Mouse (Mus musculus) CH12.LX (cell line): ENCODE data around the gene Kcnj10. TPM values are rescaled to one million over a fixed set of nuclear protein-coding genes. Genes with fewer than 3 reads are reported as not detected.

ENCODE experiments used
- DNase-seq: peaks from one replicate; pipeline ENCODE4 v3.0.0-alpha.2; 2013; ENCODE audit errors: extremely low read depth
- H3K27ac ChIP-seq: 2 replicates; pipeline ENCODE4 v1.5.1; 2012; ENCODE audit warnings: low read depth, mild to moderate bottlenecking, control low read depth, moderate library complexity; ENCODE audit not compliant: insufficient read depth
- H3K27me3 ChIP-seq: replicated peaks from 2 replicates; pipeline ENCODE3; 2012; ENCODE audit warnings: inconsistent platforms
- H3K36me3 ChIP-seq, 2 experiments: replicated peaks in 1 of 2; 2 replicates each; pipeline versions ENCODE3 to v1.6.1; 2012; ENCODE audit warnings: inconsistent platforms in 1 of 2, low read length in 1 of 2, mild to moderate bottlenecking in 1 of 2, mixed read lengths in 1 of 2, moderate library complexity in 1 of 2; ENCODE audit not compliant: control insufficient read depth in 1 of 2, insufficient read depth in 1 of 2
- H3K4me1 ChIP-seq, 2 experiments: 2 replicates each; pipeline ENCODE4 v1.6.1; 2012; ENCODE audit warnings: inconsistent platforms in 1 of 2, moderate library complexity in 1 of 2; ENCODE audit not compliant: insufficient read depth in 2 of 2, control insufficient read depth in 1 of 2
- H3K4me2 ChIP-seq: 2 replicates; pipeline ENCODE4 v1.6.1; 2012; ENCODE audit warnings: low read depth, mild to moderate bottlenecking, control low read depth; ENCODE audit not compliant: poor library complexity, insufficient read depth, severe bottlenecking
- H3K4me3 ChIP-seq, 3 experiments: fragments of 150-350 bp in 1 of 3; sonication (generic) in 1 of 3; replicated peaks in 1 of 3; 2 replicates each; pipeline versions ENCODE3 to v1.5.1; 2011 to 2012; ENCODE audit warnings: low read depth in 2 of 3, low read length in 2 of 3, mild to moderate bottlenecking in 2 of 3, moderate library complexity in 2 of 3, control low read depth in 1 of 3, improper control_type of control experiment in 1 of 3, inconsistent platforms in 1 of 3, mixed read lengths in 1 of 3; ENCODE audit not compliant: poor library complexity in 1 of 3
- H3K79me2 ChIP-seq: replicated peaks from 2 replicates; pipeline ENCODE4 v1.6.1; 2012; ENCODE audit warnings: mild to moderate bottlenecking, moderate library complexity; ENCODE audit not compliant: control insufficient read depth, poor library complexity, insufficient read depth, severe bottlenecking; ENCODE audit errors: extremely low read depth
- H3K9ac ChIP-seq: 2 replicates; pipeline ENCODE4 v1.6.1; 2012; ENCODE audit warnings: low read depth, mild to moderate bottlenecking, control low read depth, moderate library complexity; ENCODE audit not compliant: insufficient read depth
- H3K9me3 ChIP-seq: replicated peaks from 2 replicates; pipeline ENCODE3; 2012; ENCODE audit warnings: low read length, inconsistent platforms, mixed read lengths
- E2F4 ChIP-seq: IDR thresholded peaks from 2 replicates; pipeline ENCODE4 v1.6.1; 2011; ENCODE audit warnings: low read depth, low read length, improper control_type of control experiment; ENCODE audit not compliant: insufficient replicate concordance
- ELF1 ChIP-seq: IDR thresholded peaks from 2 replicates; pipeline ENCODE4 v1.6.1; 2014; ENCODE audit warnings: low read depth, mild to moderate bottlenecking, inconsistent platforms, low read length, improper control_type of control experiment
- EP300 ChIP-seq: IDR thresholded peaks from 2 replicates; pipeline ENCODE4 v1.6.1; 2011; ENCODE audit warnings: low read length, improper control_type of control experiment
- GABPA ChIP-seq: IDR thresholded peaks from 2 replicates; pipeline ENCODE4 v1.6.1; 2012; ENCODE audit warnings: low read depth, low read length, improper control_type of control experiment, inconsistent platforms; ENCODE audit not compliant: insufficient replicate concordance
- HCFC1 ChIP-seq: IDR thresholded peaks from 2 replicates; pipeline ENCODE4 v1.6.1; 2012; ENCODE audit warnings: low read depth, mild to moderate bottlenecking, inconsistent platforms, low read length, improper control_type of control experiment
- IRF4 ChIP-seq: IDR thresholded peaks from 2 replicates; pipeline ENCODE4 v1.6.1; 2014; ENCODE audit warnings: low read depth, mild to moderate bottlenecking, inconsistent platforms, low read length, improper control_type of control experiment
- JUND ChIP-seq: conservative IDR thresholded peaks from 2 replicates; pipeline ENCODE4 v1.6.1; 2011; ENCODE audit warnings: low read depth, low read length, improper control_type of control experiment
- KAT2A ChIP-seq: IDR thresholded peaks from 2 replicates; pipeline ENCODE4 v1.6.1; 2012; ENCODE audit warnings: low read length, improper control_type of control experiment, inconsistent platforms; ENCODE audit not compliant: insufficient replicate concordance
- MAFK ChIP-seq: IDR thresholded peaks from 2 replicates; pipeline ENCODE4 v1.6.1; 2011; ENCODE audit warnings: low read length, improper control_type of control experiment; ENCODE audit not compliant: insufficient replicate concordance
- MAX ChIP-seq: IDR thresholded peaks from 2 replicates; pipeline ENCODE4 v1.6.1; 2011; ENCODE audit warnings: low read length, improper control_type of control experiment
- MAZ ChIP-seq: IDR thresholded peaks from 2 replicates; pipeline ENCODE4 v1.6.1; 2012; ENCODE audit warnings: low read depth, mild to moderate bottlenecking, inconsistent platforms, low read length, improper control_type of control experiment, moderate library complexity
- MXI1 ChIP-seq: IDR thresholded peaks from 2 replicates; pipeline ENCODE4 v1.6.1; 2011; ENCODE audit warnings: mild to moderate bottlenecking, low read depth, low read length, improper control_type of control experiment
- NRF1 ChIP-seq: IDR thresholded peaks from 2 replicates; pipeline ENCODE4 v1.6.1; 2014; ENCODE audit warnings: low read depth, mild to moderate bottlenecking, inconsistent platforms, low read length, improper control_type of control experiment, moderate library complexity
- PAX5 ChIP-seq: IDR thresholded peaks from 2 replicates; pipeline ENCODE4 v1.6.1; 2012; ENCODE audit warnings: low read length, inconsistent platforms, mixed read lengths
- RAD21 ChIP-seq: IDR thresholded peaks from 2 replicates; pipeline ENCODE4 v1.6.1; 2011; ENCODE audit warnings: low read depth, mild to moderate bottlenecking, low read length, improper control_type of control experiment, moderate library complexity
- TBP ChIP-seq: conservative IDR thresholded peaks from 2 replicates; pipeline ENCODE4 v1.6.1; 2011; ENCODE audit warnings: low read depth, low read length, improper control_type of control experiment
- TCF12 ChIP-seq: IDR thresholded peaks from 2 replicates; pipeline ENCODE4 v1.6.1; 2014; ENCODE audit warnings: low read depth, mild to moderate bottlenecking, inconsistent platforms, low read length, improper control_type of control experiment
- UBTF ChIP-seq: IDR thresholded peaks from 2 replicates; pipeline ENCODE4 v1.6.1; 2012; ENCODE audit warnings: low read depth, mild to moderate bottlenecking, inconsistent platforms, low read length, improper control_type of control experiment, moderate library complexity
- ZKSCAN1 ChIP-seq: IDR thresholded peaks from 2 replicates; pipeline ENCODE4 v1.6.1; 2012; ENCODE audit warnings: low read depth, inconsistent platforms, low read length, improper control_type of control experiment, borderline replicate concordance
- ZMIZ1 ChIP-seq: IDR thresholded peaks from 2 replicates; pipeline ENCODE4 v1.6.1; 2012; ENCODE audit warnings: low read depth, mild to moderate bottlenecking, inconsistent platforms, low read length, improper control_type of control experiment
- dilution Hi-C: fragments of 300-500 bp; cut with MboI; formaldehyde crosslinking; loops from 2 replicates; pipeline ENCODE4 v1.14.3; 2020; ENCODE audit warnings: low sequenced_read_pairs; ENCODE audit not compliant: extremely low pct_unique_long_range_greater_than_20kb, extremely low pct_ligation_motif_present
- in situ Hi-C: fragments of 300-500 bp; cut with MboI; formaldehyde crosslinking; loops from 3 replicates; pipeline ENCODE4 v1.14.3; 2019; ENCODE audit warnings: low sequenced_read_pairs, low pct_ligation_motif_present, low pct_unique_long_range_greater_than_20kb, mixed read lengths
- polyA plus RNA-seq: library from polyadenylated mRNA; unstranded; fragments of >175 nt; gene quantifications from 2 replicates; pipeline ENCODE4 v1.2.1, GENCODE M21; 2012; ENCODE audit warnings: low read depth; ENCODE audit not compliant: insufficient read length
- total RNA-seq, 2 experiments: library from RNA; depleted of rRNA; stranded (reverse); fragments of 300-350 nt in 1 of 2; fragments of >200 nt in 1 of 2; gene quantifications; 2 replicates each; pipeline ENCODE4 v1.2.3; 2012 to 2014

Kcnj10 gene
- total and polyA plus RNA-seq, 3 experiments: 0.06 to 0.13 TPM; not detected in 1

DNA sequence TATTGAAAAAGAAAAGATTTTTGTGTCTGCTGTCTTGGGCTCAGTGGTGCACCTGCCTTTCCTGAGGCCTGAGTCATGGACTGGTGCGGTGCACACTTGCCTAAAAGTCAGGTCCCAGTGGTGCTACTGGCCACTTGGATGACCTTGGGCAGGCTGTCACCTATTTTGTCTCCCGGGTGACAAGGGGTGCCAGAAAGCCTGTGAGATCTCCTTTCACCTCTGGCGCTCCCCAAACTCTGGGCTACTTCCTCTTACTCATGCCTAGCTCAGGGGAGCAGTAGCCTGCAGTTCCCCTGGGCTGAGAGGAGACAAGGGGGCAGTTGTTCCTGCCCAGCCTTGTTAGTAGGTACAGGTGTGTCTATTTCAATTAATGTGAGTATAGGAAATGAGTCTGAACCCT is 38.7 kb upstream of the Kcnj10 start:
- H3K4me3 ChIP-seq: no peak overlapping the region
- dilution Hi-C loops: no loop called here
- TF ChIP-seq HCFC1 (no peak), UBTF (no peak), E2F4 (no peak), JUND (no peak), PAX5 (no peak)
- TF ChIP-seq, all 38 proteins: peak for 0
- no peak for DNase-seq
- no peaks in the 10 kb centered on the region for H3K79me2 ChIP-seq
- H3K27me3 ChIP-seq: peaks cover 23% of the 10 kb centered on the region
- no peaks in the 10 kb centered on the region for H3K9me3 ChIP-seq
- in situ Hi-C loops: loop anchor here (25.0 kb wide), 2 partner anchors 265 to 490 kb away; partner anchors contain the start of gene Vangl2
- no peaks in the 10 kb centered on the region for H3K36me3 ChIP-seq
- no peak overlapping the region for H3K4me2 ChIP-seq
- peaks cover 13 to 24% of the 10 kb centered on the region in 2 experiments for H3K4me1 ChIP-seq
- H3K27ac ChIP-seq: no peak overlapping the region
- H3K9ac ChIP-seq: no peak overlapping the region

GRCm38 (mm10) chr1:172302851-172303250 is 38.2 kb upstream of the Kcnj10 start:
- Histone ChIP-seq H3K36me3 (no peaks in the 10 kb centered on the region), H3K79me2 (no peaks in the 10 kb centered on the region), H3K27me3 (peaks cover 18% of the 10 kb centered on the region), H3K9ac (no peak overlapping the region), H3K4me2 (no peak overlapping the region), H3K4me1 (peaks cover 17 to 28% of the 10 kb centered on the region in 2 experiments), H3K27ac (no peak overlapping the region), H3K9me3 (no peaks in the 10 kb centered on the region), H3K4me3 (no peak overlapping the region)
- DNase-seq: no peak
- TF ChIP-seq MAX: no peak
- TF ChIP-seq KAT2A: no peak
- no peak for TF ChIP-seq MAZ
- no peak for TF ChIP-seq UBTF
- no peak for TF ChIP-seq HCFC1
- TF ChIP-seq TCF12: no peak
- no peak for TF ChIP-seq RAD21
- no peak for TF ChIP-seq IRF4
- no peak for TF ChIP-seq ZKSCAN1
- TF ChIP-seq GABPA: no peak
- no peak for TF ChIP-seq ZMIZ1
- TF ChIP-seq EP300: no peak
- TF ChIP-seq MXI1: no peak
- TF ChIP-seq NRF1: no peak
- TF ChIP-seq MAFK: no peak
- no peak for TF ChIP-seq ELF1
- no peak for TF ChIP-seq TBP
- in situ Hi-C loops: loop anchor here (25.0 kb wide), 2 partner anchors 266 to 491 kb away; partner anchors contain the start of gene Vangl2
- dilution Hi-C loops: no loop called here
